Mouse (Mus musculus): ENCODE measurements around the gene Arhgef40. TPM values are rescaled to one million over a fixed set of nuclear protein-coding genes. Genes with fewer than 3 reads are reported as not detected.

Arhgef40 gene
- polyA plus RNA-seq, 1 experiment = 29.4 TPM

GRCm38 (mm10) chr14:51988731-51989130, 4.2 kb downstream of the Arhgef40 start:
- H3K4me1 ChIP-seq (ENCODE audit: control insufficient read depth, insufficient read depth, insufficient read length, low read length) = peaks cover 2% of the 10 kb centered on the region; the same call in 1 of the 2 replicates
- H3K27ac ChIP-seq (replicated peaks; ENCODE audit: low read depth, low read length) = no peak overlapping the region
- H3K4me3 ChIP-seq (ENCODE audit: insufficient read depth, low read depth, low read length) = no peak overlapping the region

GRCm38 (mm10) chr14:51989461-51989970, 5.0 kb downstream of the Arhgef40 start:
- H3K4me3 ChIP-seq (ENCODE audit: insufficient read depth, low read depth, low read length) = no peak overlapping the region
- no peak overlapping the region for H3K27ac ChIP-seq (replicated peaks; ENCODE audit: low read depth, low read length)
- H3K4me1 ChIP-seq (ENCODE audit: control insufficient read depth, insufficient read depth, insufficient read length, low read length) = peaks cover 2% of the 10 kb centered on the region; the same call in 1 of the 2 replicates

GRCm38 (mm10) chr14:51994453-51994852, 9.9 kb downstream of the Arhgef40 start:
- Histone ChIP-seq H3K4me3 (ENCODE audit: insufficient read depth, low read depth, low read length) (no peak overlapping the region), H3K27ac (replicated peaks; ENCODE audit: low read depth, low read length) (no peak overlapping the region), H3K4me1 (ENCODE audit: control insufficient read depth, insufficient read depth, insufficient read length, low read length) (no peaks in the 10 kb centered on the region)

GRCm38 (mm10) chr14:51995219-51995871, 10.8 kb downstream of the Arhgef40 start:
- no peak overlapping the region for H3K27ac ChIP-seq (replicated peaks; ENCODE audit: low read depth, low read length)
- no peaks in the 10 kb centered on the region for H3K4me1 ChIP-seq (ENCODE audit: control insufficient read depth, insufficient read depth, insufficient read length, low read length)

GRCm38 (mm10) chr14:51996231-51996841, 11.8 kb downstream of the Arhgef40 start:
- H3K4me1 ChIP-seq (ENCODE audit: control insufficient read depth, insufficient read depth, insufficient read length, low read length) = no peaks in the 10 kb centered on the region
- no peak overlapping the region for H3K27ac ChIP-seq (replicated peaks; ENCODE audit: low read depth, low read length)
- no peak overlapping the region for H3K4me3 ChIP-seq (ENCODE audit: insufficient read depth, low read depth, low read length)

More at GRCm38 (mm10) chr14:51995219-51995871, 10.8 kb downstream of the Arhgef40 start:
- H3K4me3 ChIP-seq (ENCODE audit: insufficient read depth, low read depth, low read length) = no peak overlapping the region

GRCm38 (mm10) chr14:51996866-51997265, 12.3 kb downstream of the Arhgef40 start:
- Histone ChIP-seq H3K27ac (replicated peaks; ENCODE audit: low read depth, low read length) (no peak overlapping the region), H3K4me3 (ENCODE audit: insufficient read depth, low read depth, low read length) (no peak overlapping the region), H3K4me1 (ENCODE audit: control insufficient read depth, insufficient read depth, insufficient read length, low read length) (no peaks in the 10 kb centered on the region)

GRCm38 (mm10) chr14:51997483-51997882, 13.0 kb downstream of the Arhgef40 start:
- Histone ChIP-seq H3K27ac (replicated peaks; ENCODE audit: low read depth, low read length) (no peak overlapping the region), H3K4me1 (ENCODE audit: control insufficient read depth, insufficient read depth, insufficient read length, low read length) (no peaks in the 10 kb centered on the region), H3K4me3 (ENCODE audit: insufficient read depth, low read depth, low read length) (no peak overlapping the region)

GRCm38 (mm10) chr14:52003981-52004495, 19.5 kb downstream of the Arhgef40 start:
- H3K4me1 ChIP-seq (ENCODE audit: control insufficient read depth, insufficient read depth, insufficient read length, low read length) = no peaks in the 10 kb centered on the region
- no peak overlapping the region for H3K27ac ChIP-seq (replicated peaks; ENCODE audit: low read depth, low read length)
- no peak overlapping the region for H3K4me3 ChIP-seq (ENCODE audit: insufficient read depth, low read depth, low read length)

GRCm38 (mm10) chr14:52005141-52005540, 20.6 kb downstream of the Arhgef40 start:
- H3K4me1 ChIP-seq (ENCODE audit: control insufficient read depth, insufficient read depth, insufficient read length, low read length) = no peaks in the 10 kb centered on the region
- no peak overlapping the region for H3K27ac ChIP-seq (replicated peaks; ENCODE audit: low read depth, low read length)
- no peak overlapping the region for H3K4me3 ChIP-seq (ENCODE audit: insufficient read depth, low read depth, low read length)

- no peak overlapping the region for H3K4me3 ChIP-seq (ENCODE audit: insufficient read depth, low read depth, low read length)
- no peak overlapping the region for H3K27ac ChIP-seq (replicated peaks; ENCODE audit: low read depth, low read length)
- H3K4me1 ChIP-seq (ENCODE audit: control insufficient read depth, insufficient read depth, insufficient read length, low read length) = no peaks in the 10 kb centered on the region
Measured at GRCm38 (mm10) chr14:52005616-52006015, 21.1 kb downstream of the Arhgef40 start.

GRCm38 (mm10) chr14:52006241-52006640, 21.7 kb downstream of the Arhgef40 start:
- Histone ChIP-seq H3K4me1 (ENCODE audit: control insufficient read depth, insufficient read depth, insufficient read length, low read length) (no peaks in the 10 kb centered on the region), H3K4me3 (ENCODE audit: insufficient read depth, low read depth, low read length) (no peak overlapping the region), H3K27ac (replicated peaks; ENCODE audit: low read depth, low read length) (no peak overlapping the region)

- Histone ChIP-seq H3K27ac (replicated peaks; ENCODE audit: low read depth, low read length) (no peak overlapping the region), H3K4me3 (ENCODE audit: insufficient read depth, low read depth, low read length) (no peak overlapping the region), H3K4me1 (ENCODE audit: control insufficient read depth, insufficient read depth, insufficient read length, low read length) (no peaks in the 10 kb centered on the region)
Measured at GRCm38 (mm10) chr14:52006771-52007170, 22.3 kb downstream of the Arhgef40 start.

- Histone ChIP-seq H3K4me3 (ENCODE audit: insufficient read depth, low read depth, low read length) (no peak overlapping the region), H3K4me1 (ENCODE audit: control insufficient read depth, insufficient read depth, insufficient read length, low read length) (no peaks in the 10 kb centered on the region), H3K27ac (replicated peaks; ENCODE audit: low read depth, low read length) (no peak overlapping the region)
Measured at GRCm38 (mm10) chr14:52008321-52009203, 24.0 kb downstream of the Arhgef40 start.

GRCm38 (mm10) chr14:52009361-52009760, 24.8 kb downstream of the Arhgef40 start:
- Histone ChIP-seq H3K27ac (replicated peaks; ENCODE audit: low read depth, low read length) (no peak overlapping the region), H3K4me1 (ENCODE audit: control insufficient read depth, insufficient read depth, insufficient read length, low read length) (no peaks in the 10 kb centered on the region), H3K4me3 (ENCODE audit: insufficient read depth, low read depth, low read length) (no peak overlapping the region)

GRCm38 (mm10) chr14:52009841-52010240, 25.3 kb downstream of the Arhgef40 start:
- Histone ChIP-seq H3K27ac (replicated peaks; ENCODE audit: low read depth, low read length) (no peak overlapping the region), H3K4me1 (ENCODE audit: control insufficient read depth, insufficient read depth, insufficient read length, low read length) (no peaks in the 10 kb centered on the region), H3K4me3 (ENCODE audit: insufficient read depth, low read depth, low read length) (no peak overlapping the region)
